Mouse (Mus musculus): ENCODE data around the gene Rrbp1. TPM values are rescaled to one million over a fixed set of nuclear protein-coding genes. Genes with fewer than 3 reads are reported as not detected.

Rrbp1 gene
- polyA plus RNA-seq, 1 experiment, result 76.7 TPM

GRCm38 (mm10) chr2:143951546-143952315, 59.3 kb downstream of the Rrbp1 start:
- DNase-seq, result no peak
- Histone ChIP-seq H3K4me1 (ENCODE audit: control insufficient read depth, insufficient read depth, low read length) (no peaks in the 10 kb centered on the region), H3K27ac (ENCODE audit: insufficient read depth, low read length) (no peak overlapping the region), H3K27me3 (ENCODE audit: control insufficient read depth, insufficient read depth, low read length) (no peaks in the 10 kb centered on the region), H3K4me3 (replicated peaks; ENCODE audit: insufficient read depth, low read depth, low read length) (no peak overlapping the region)
- WGBS, result 78% methylated on average over 5 of the region's 5 CpGs
- no peak for TF ChIP-seq CTCF (IDR thresholded peaks at IDR 0.05; ENCODE audit: borderline replicate concordance, insufficient read depth, low read depth, low read length)
- TF ChIP-seq POLR2A (IDR thresholded peaks at IDR 0.05; ENCODE audit: borderline replicate concordance, insufficient read depth, low read length), result no peak

- Histone ChIP-seq H3K27me3 (ENCODE audit: control insufficient read depth, insufficient read depth, low read length) (no peaks in the 10 kb centered on the region), H3K4me1 (ENCODE audit: control insufficient read depth, insufficient read depth, low read length) (no peaks in the 10 kb centered on the region), H3K27ac (ENCODE audit: insufficient read depth, low read length) (no peak overlapping the region), H3K4me3 (replicated peaks; ENCODE audit: insufficient read depth, low read depth, low read length) (no peak overlapping the region)
- 77% methylated on average over 1 of the region's 1 CpGs for WGBS
- no peak for DNase-seq
- no peak for TF ChIP-seq CTCF (IDR thresholded peaks at IDR 0.05; ENCODE audit: borderline replicate concordance, insufficient read depth, low read depth, low read length)
- no peak for TF ChIP-seq POLR2A (IDR thresholded peaks at IDR 0.05; ENCODE audit: borderline replicate concordance, insufficient read depth, low read length)
Measured at GRCm38 (mm10) chr2:143951028-143951420, 60.0 kb downstream of the Rrbp1 start.

- DNase-seq, result no peak
- no peak overlapping the region for H3K4me3 ChIP-seq (replicated peaks; ENCODE audit: insufficient read depth, low read depth, low read length)
- 89% methylated on average over 5 of the region's 5 CpGs for WGBS
- H3K27ac ChIP-seq (ENCODE audit: insufficient read depth, low read length), result no peak overlapping the region
- H3K27me3 ChIP-seq (ENCODE audit: control insufficient read depth, insufficient read depth, low read length), result no peaks in the 10 kb centered on the region
- TF ChIP-seq POLR2A (IDR thresholded peaks at IDR 0.05; ENCODE audit: borderline replicate concordance, insufficient read depth, low read length), result no peak
- no peak for TF ChIP-seq CTCF (IDR thresholded peaks at IDR 0.05; ENCODE audit: borderline replicate concordance, insufficient read depth, low read depth, low read length)
- H3K4me1 ChIP-seq (ENCODE audit: control insufficient read depth, insufficient read depth, low read length), result no peaks in the 10 kb centered on the region
Measured at GRCm38 (mm10) chr2:143950290-143951027, 60.6 kb downstream of the Rrbp1 start.

- WGBS, result 89% methylated on average over 6 of the region's 6 CpGs
- TF ChIP-seq POLR2A (IDR thresholded peaks at IDR 0.05; ENCODE audit: borderline replicate concordance, insufficient read depth, low read length) (no peak), CTCF (IDR thresholded peaks at IDR 0.05; ENCODE audit: borderline replicate concordance, insufficient read depth, low read depth, low read length) (no peak)
- H3K27me3 ChIP-seq (ENCODE audit: control insufficient read depth, insufficient read depth, low read length), result no peaks in the 10 kb centered on the region
- H3K4me1 ChIP-seq (ENCODE audit: control insufficient read depth, insufficient read depth, low read length), result no peaks in the 10 kb centered on the region
- H3K4me3 ChIP-seq (replicated peaks; ENCODE audit: insufficient read depth, low read depth, low read length), result no peak overlapping the region
- DNase-seq, result no peak
- no peak overlapping the region for H3K27ac ChIP-seq (ENCODE audit: insufficient read depth, low read length)
Measured at GRCm38 (mm10) chr2:143949217-143949616, 61.8 kb downstream of the Rrbp1 start.

GRCm38 (mm10) chr2:143948416-143948815, 62.6 kb downstream of the Rrbp1 start:
- Histone ChIP-seq H3K4me3 (replicated peaks; ENCODE audit: insufficient read depth, low read depth, low read length) (no peak overlapping the region), H3K27ac (ENCODE audit: insufficient read depth, low read length) (no peak overlapping the region), H3K4me1 (ENCODE audit: control insufficient read depth, insufficient read depth, low read length) (no peaks in the 10 kb centered on the region), H3K27me3 (ENCODE audit: control insufficient read depth, insufficient read depth, low read length) (no peaks in the 10 kb centered on the region)
- DNase-seq, result no peak
- TF ChIP-seq POLR2A (IDR thresholded peaks at IDR 0.05; ENCODE audit: borderline replicate concordance, insufficient read depth, low read length) (no peak), CTCF (IDR thresholded peaks at IDR 0.05; ENCODE audit: borderline replicate concordance, insufficient read depth, low read depth, low read length) (no peak)
- WGBS, result 74% methylated on average over 4 of the region's 4 CpGs

- no peaks in the 10 kb centered on the region for H3K4me1 ChIP-seq (ENCODE audit: control insufficient read depth, insufficient read depth, low read length)
- WGBS, result 82% methylated on average over 3 of the region's 3 CpGs
- no peak overlapping the region for H3K4me3 ChIP-seq (replicated peaks; ENCODE audit: insufficient read depth, low read depth, low read length)
- no peak for DNase-seq
- no peaks in the 10 kb centered on the region for H3K27me3 ChIP-seq (ENCODE audit: control insufficient read depth, insufficient read depth, low read length)
- H3K27ac ChIP-seq (ENCODE audit: insufficient read depth, low read length), result no peak overlapping the region
- TF ChIP-seq CTCF (IDR thresholded peaks at IDR 0.05; ENCODE audit: borderline replicate concordance, insufficient read depth, low read depth, low read length) (no peak), POLR2A (IDR thresholded peaks at IDR 0.05; ENCODE audit: borderline replicate concordance, insufficient read depth, low read length) (no peak)
Measured at GRCm38 (mm10) chr2:143947981-143948380, 63.1 kb downstream of the Rrbp1 start.

- TF ChIP-seq POLR2A (IDR thresholded peaks at IDR 0.05; ENCODE audit: borderline replicate concordance, insufficient read depth, low read length), result no peak
- no peak for TF ChIP-seq CTCF (IDR thresholded peaks at IDR 0.05; ENCODE audit: borderline replicate concordance, insufficient read depth, low read depth, low read length)
- 90% methylated on average over 2 of the region's 2 CpGs for WGBS
- no peak for DNase-seq
- Histone ChIP-seq H3K27me3 (ENCODE audit: control insufficient read depth, insufficient read depth, low read length) (no peaks in the 10 kb centered on the region), H3K4me1 (ENCODE audit: control insufficient read depth, insufficient read depth, low read length) (no peaks in the 10 kb centered on the region), H3K4me3 (replicated peaks; ENCODE audit: insufficient read depth, low read depth, low read length) (no peak overlapping the region), H3K27ac (ENCODE audit: insufficient read depth, low read length) (no peak overlapping the region)
Measured at GRCm38 (mm10) chr2:143946399-143946798, 64.7 kb downstream of the Rrbp1 start.

Measured in cerebellum, adult 2 months (tissue).